Mouse (Mus musculus) small intestine, adult 2 months (tissue): ENCODE results near the gene Derl2.

Source experiments
- CTCF ChIP-seq: fragments of 200-500 bp; IDR thresholded peaks from 2 replicates; pipeline ENCODE4 v1.5.1; 2012; ENCODE audit warnings: low read depth, mild to moderate bottlenecking, control low read depth, inconsistent platforms, low read length, moderate library complexity, mixed read lengths; ENCODE audit not compliant: insufficient replicate concordance, insufficient read length; ENCODE audit errors: extremely low read depth
- POLR2A ChIP-seq: fragments of 200-500 bp; IDR thresholded peaks from 2 replicates; pipeline ENCODE4 v1.6.1; 2012; ENCODE audit warnings: low read depth, mild to moderate bottlenecking, control low read depth, inconsistent platforms, low read length, moderate library complexity

- no peak for TF ChIP-seq CTCF
- no peak for TF ChIP-seq POLR2A
These were observed 12.6 kb downstream of the Derl2 start for GRCm38 (mm10) chr11:71007026-71007425.
